Mouse (Mus musculus) bone marrow, adult 2 months (tissue): ENCODE data around the gene Rel. TPM values are rescaled to one million over a fixed set of nuclear protein-coding genes. Genes with fewer than 3 reads are reported as not detected.
A peak's percentile ranks its signal among the peaks of the same experiment; 100 is the strongest.
"Not testable (repeated sequence)": the region's sequence is repeated elsewhere in the genome, so short reads cannot be mapped to it uniquely, and the experiment has no call there.

Source experiments
- H3K27ac ChIP-seq: fragments of 200-500 bp; 2 replicates; pipeline ENCODE4 v1.5.1; 2012; ENCODE audit warnings: low read depth, mild to moderate bottlenecking, control low read depth, inconsistent platforms, low read length; ENCODE audit not compliant: control insufficient read depth, poor library complexity, insufficient read depth
- H3K4me1 ChIP-seq: fragments of 200-500 bp; 2 replicates; pipeline ENCODE4 v1.6.1; 2011; ENCODE audit warnings: low read length; ENCODE audit not compliant: control insufficient read depth, insufficient read depth
- H3K4me3 ChIP-seq: fragments of 200-500 bp; replicated peaks from 2 replicates; pipeline ENCODE3; 2011; ENCODE audit warnings: mild to moderate bottlenecking, low read depth, low read length, control low read depth; ENCODE audit not compliant: control insufficient read depth
- CTCF ChIP-seq: fragments of 200-500 bp; IDR thresholded peaks from 2 replicates; pipeline ENCODE4 v1.5.1; 2011; ENCODE audit warnings: low read length, control low read depth; ENCODE audit not compliant: control insufficient read depth, insufficient read depth
- POLR2A ChIP-seq: fragments of 200-500 bp; IDR thresholded peaks from 2 replicates; pipeline ENCODE4 v1.6.1; 2011; ENCODE audit warnings: low read depth, mild to moderate bottlenecking, control low read depth, low read length, borderline replicate concordance; ENCODE audit not compliant: control insufficient read depth
- WGBS: fragments of 180-500 bp; shearing (Covaris S2); methylation state at CpG from one replicate; pipeline ENCODE4 v1.1.7; 2018; 5-methylcytosine and 5-hydroxymethylcytosine counted together
- polyA plus RNA-seq: library from polyadenylated mRNA; stranded (reverse); fragments of >200 nt; gene quantifications from 2 replicates; pipeline ENCODE4 v1.2.4, GENCODE M21; 2011; ENCODE audit warnings: low replicate concordance; ENCODE audit not compliant: missing spikeins, insufficient read depth, insufficient read length

Rel gene
- 1.9 and 4.1 TPM in 2 replicates for polyA plus RNA-seq

DNA sequence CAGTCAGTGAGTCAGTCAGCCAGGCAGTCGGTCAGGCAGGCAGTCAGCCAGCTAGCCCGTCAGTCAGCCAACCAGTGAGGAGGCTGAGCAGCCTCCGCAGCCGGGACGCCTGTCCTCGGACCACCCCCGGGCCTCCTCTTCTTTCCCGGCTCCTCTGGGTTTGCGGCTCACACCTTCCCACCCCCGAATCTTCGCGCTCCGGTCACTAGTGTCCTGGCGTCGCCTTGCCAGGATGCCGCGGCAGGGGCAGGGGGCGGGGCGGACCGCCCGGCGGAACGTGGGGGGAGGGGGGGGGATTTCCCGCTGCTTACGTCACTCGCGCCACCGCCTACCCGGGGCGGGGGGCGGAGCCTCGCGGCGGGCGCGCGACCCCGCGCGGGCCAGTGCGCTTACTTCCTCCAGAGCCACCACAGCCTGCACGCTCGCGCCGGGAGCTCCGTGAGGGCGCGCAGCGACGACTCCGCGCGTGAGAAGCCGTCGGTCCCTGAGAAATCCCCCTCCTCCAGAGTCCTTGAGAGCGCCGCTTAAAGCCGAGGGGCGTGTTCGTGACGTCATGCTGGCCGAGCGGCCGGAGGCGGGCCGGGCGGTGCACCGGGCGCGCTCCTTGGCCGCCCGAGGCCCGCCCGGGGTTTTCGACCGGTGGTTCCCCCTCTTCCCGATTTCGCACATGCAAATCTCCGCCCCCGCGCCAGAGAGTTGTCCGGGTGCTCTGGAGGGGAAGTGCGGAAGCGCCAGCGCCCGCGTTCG lies at the start of gene Rel:
Gene Rel, minus strand, starts transcription at position 211 of the 747 bp plus-strand sequence.
- Histone ChIP-seq H3K27ac (peak within 1 kb of the TSS; percentile 100), H3K4me1 (no peaks in the 10 kb centered on the region; the same call in 1 of the 2 replicates), H3K4me3 (peak within 1 kb of the TSS; percentile 90)
- WGBS, result 1% methylated on average over 88 of the region's 88 CpGs
- TF ChIP-seq POLR2A (peak; percentile 69; the same call in 1 of the 2 replicates), CTCF (no peak)

DNA sequence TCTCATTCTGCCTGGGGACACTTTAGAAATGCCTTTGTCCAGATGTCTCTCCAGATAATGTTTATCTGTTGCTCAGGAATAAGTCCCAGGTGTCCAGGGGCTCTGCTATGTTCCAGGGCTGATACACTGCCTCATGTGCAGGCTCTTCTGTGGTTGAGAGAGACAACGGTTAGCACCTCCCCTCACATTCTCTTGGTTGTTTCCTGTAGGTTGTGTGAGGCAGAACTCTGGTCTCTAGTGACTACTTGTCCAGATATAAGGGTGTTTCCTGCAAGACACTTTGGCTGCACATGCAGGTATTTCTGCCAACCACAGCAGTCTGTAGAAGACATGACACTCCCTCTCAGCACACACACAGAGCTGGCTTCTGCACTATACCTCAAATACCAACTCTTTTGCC lies 48.0 kb upstream of the Rel start:
- Histone ChIP-seq H3K4me1 (peaks cover 3% of the 10 kb centered on the region), H3K27ac (no peak overlapping the region), H3K4me3 (no peak overlapping the region)
- WGBS, result 6% methylated on average over 1 of the region's 1 CpGs
- TF ChIP-seq POLR2A (no peak), CTCF (no peak)

DNA sequence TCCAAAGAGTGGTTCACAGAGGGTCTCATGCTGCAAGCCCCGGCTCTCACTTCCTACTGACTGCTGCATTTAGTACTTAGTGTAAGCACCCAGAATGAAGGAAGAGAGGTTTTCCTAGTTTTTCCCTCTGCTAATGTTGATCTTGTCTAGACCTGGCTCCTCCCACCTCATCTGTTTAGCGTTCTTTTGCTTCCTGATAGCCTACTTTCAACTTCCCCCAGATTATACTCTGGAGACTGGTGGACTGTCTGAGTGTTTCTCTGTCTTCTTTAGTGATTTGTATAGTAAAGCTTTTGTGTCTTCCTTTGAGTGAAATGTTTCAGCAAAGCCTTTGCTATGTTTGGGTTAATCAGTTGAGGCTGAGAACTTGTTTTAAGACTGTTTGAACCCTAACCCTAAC lies 40.0 kb upstream of the Rel start:
- TF ChIP-seq POLR2A (no peak), CTCF (no peak)
- 37% methylated on average over 2 of the region's 2 CpGs for WGBS
- H3K4me3 ChIP-seq, result no peak overlapping the region
- H3K27ac ChIP-seq, result no peak overlapping the region
- no peaks in the 10 kb centered on the region; the same call in 1 of the 2 replicates for H3K4me1 ChIP-seq

DNA sequence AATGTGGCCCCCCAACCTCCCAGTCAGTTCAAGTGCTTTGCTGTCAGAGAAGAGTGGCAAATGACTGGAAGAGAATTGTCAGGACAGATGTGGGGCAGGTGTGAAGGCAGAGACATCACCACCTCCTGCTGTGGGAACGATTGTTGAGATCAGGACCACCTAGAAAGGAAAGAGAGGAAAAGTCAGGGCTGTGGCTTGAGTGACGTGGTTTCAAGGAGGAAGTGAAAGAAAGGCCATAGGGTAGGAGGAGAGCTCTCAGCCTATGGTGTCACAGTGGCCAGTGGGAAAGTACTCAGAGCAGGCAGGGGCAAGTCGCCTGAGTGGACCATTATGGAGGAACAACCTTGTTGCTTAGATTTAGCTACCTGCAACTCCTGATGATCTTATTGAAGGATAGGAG lies 34.9 kb upstream of the Rel start:
- no peak for TF ChIP-seq POLR2A
- no peak for TF ChIP-seq CTCF
- 18% methylated on average over 3 of the region's 3 CpGs for WGBS
- Histone ChIP-seq H3K27ac (no peak overlapping the region), H3K4me3 (no peak overlapping the region), H3K4me1 (no peaks in the 10 kb centered on the region; the same call in 1 of the 2 replicates)

DNA sequence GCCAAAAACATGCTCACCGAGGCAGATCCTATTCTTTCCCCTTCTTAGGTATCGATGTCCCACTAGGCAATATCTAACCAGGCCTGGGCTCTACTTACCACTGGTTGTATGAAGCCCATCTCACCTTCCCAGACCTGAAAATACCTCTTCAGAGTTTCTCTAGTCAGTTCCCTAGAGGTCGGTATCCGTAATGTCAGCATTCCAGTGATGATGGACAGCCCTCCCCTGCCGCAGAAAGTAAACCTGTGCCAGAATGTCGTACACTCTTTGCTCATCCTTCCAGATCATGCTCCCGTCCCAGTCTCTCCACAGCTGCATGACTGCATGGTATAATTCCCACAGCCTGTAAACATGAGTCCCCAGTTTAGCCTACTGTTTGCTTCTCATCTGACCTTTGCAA lies 32.4 kb upstream of the Rel start:
- WGBS, result 88% methylated on average over 7 of the region's 7 CpGs
- Histone ChIP-seq H3K4me3 (no peak overlapping the region), H3K27ac (no peak overlapping the region), H3K4me1 (no peaks in the 10 kb centered on the region; the same call in 1 of the 2 replicates)
- TF ChIP-seq CTCF (no peak), POLR2A (no peak)

DNA sequence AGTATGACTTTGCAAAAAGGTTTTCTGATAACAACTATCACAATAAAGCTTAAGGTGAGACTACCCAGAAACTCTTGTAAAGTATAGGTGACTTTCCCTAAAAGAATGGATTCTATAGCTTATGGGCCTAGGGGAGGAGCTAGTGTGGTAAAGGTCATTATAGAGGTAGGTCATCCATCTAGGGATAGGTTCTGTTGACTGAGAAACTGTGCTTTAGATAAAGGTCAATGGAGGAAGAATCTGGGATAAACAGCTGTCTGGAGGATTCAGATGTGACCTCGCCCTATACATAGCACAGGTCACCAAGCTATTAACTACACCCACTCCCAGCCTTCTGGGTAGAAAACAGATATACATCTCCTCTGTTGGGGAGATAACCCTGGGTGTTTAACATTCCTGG lies 31.5 kb upstream of the Rel start:
- 83% methylated on average over 1 of the region's 1 CpGs for WGBS
- no peak overlapping the region for H3K27ac ChIP-seq
- H3K4me3 ChIP-seq, result no peak overlapping the region
- H3K4me1 ChIP-seq, result no peaks in the 10 kb centered on the region; the same call in 1 of the 2 replicates
- no peak for TF ChIP-seq POLR2A
- no peak for TF ChIP-seq CTCF

DNA sequence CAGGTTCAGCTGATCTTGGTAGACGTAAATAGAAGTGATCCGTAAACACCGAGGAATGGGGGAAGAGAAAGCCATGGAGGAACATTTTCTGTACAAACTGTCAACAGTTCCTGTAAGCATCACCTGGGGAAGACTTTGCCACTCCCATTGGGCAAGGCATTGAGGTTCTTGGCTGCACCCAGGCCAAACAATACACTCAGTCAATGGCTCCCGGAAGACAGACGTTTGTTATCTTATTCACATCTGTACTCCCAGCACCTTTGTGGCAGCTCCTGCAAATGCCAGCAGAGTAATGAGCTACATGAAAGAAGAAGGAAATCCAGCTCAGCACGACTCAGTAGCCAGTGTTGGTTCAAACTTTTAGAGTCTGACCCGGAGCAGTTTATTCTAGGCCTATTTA lies 31.1 kb upstream of the Rel start:
- H3K27ac ChIP-seq, result no peak overlapping the region
- no peaks in the 10 kb centered on the region; the same call in 1 of the 2 replicates for H3K4me1 ChIP-seq
- TF ChIP-seq CTCF (no peak), POLR2A (no peak)
- WGBS, result 49% methylated on average over 7 of the region's 7 CpGs
- no peak overlapping the region for H3K4me3 ChIP-seq

DNA sequence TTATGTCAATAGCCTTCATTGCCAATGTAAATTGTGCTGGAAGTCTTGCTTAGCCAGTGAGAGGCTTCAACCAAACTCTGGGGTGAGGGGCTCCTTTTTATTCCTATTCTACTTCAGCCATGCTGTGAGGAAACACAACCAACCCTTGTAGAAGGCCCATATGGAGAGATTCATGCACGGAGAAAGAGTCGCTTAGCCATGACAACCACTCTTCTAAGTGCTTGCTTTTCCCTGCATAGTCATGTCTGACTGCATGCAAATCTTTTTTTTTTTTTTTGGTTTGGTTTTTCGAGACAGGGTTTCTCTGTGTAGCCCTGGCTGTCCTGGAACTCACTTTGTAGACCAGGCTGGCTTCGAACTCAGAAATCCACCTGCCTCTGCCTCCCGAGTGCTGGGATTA lies 12.9 kb upstream of the Rel start:
- H3K27ac ChIP-seq, result not testable (repeated sequence)

DNA sequence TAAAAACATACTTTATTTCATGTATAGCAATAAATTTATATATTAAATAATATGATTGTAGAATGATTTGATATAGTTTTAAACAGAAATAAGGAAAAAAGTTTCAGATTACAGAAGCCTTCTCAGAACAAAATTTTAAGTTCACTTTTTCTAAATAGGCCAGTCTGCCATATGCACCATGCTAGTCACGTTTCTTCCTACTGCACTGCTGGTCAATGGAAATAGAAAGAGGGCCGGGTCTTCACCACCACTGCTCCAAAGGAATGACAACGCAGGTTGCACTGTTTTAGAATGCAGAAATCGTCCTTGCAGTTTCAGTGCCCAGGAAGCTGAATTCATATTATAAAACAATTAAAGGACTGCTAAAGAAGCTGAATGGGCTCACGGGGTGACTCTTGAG lies 12.3 kb upstream of the Rel start:
- WGBS, result 80% methylated on average over 5 of the region's 5 CpGs
- Histone ChIP-seq H3K27ac (no peak overlapping the region), H3K4me1 (no peaks in the 10 kb centered on the region; the same call in 1 of the 2 replicates), H3K4me3 (no peak overlapping the region)
- no peak for TF ChIP-seq CTCF
- no peak for TF ChIP-seq POLR2A

More for the DNA sequence above, 12.9 kb upstream of the Rel start:
- WGBS, result 77% methylated on average over 5 of the region's 5 CpGs
- not testable (repeated sequence) for H3K4me3 ChIP-seq, H3K4me1 ChIP-seq
